Mouse (Mus musculus): ENCODE data around the gene Ptcd3. TPM values are rescaled to one million over a fixed set of nuclear protein-coding genes. Genes with fewer than 3 reads are reported as not detected.
"Not testable (repeated sequence)": the region's sequence is repeated elsewhere in the genome, so short reads cannot be mapped to it uniquely, and the experiment has no call there.

Gene Ptcd3
- total RNA-seq (2021): 10 to 100 TPM; 66.1 to 70.4 TPM

DNA sequence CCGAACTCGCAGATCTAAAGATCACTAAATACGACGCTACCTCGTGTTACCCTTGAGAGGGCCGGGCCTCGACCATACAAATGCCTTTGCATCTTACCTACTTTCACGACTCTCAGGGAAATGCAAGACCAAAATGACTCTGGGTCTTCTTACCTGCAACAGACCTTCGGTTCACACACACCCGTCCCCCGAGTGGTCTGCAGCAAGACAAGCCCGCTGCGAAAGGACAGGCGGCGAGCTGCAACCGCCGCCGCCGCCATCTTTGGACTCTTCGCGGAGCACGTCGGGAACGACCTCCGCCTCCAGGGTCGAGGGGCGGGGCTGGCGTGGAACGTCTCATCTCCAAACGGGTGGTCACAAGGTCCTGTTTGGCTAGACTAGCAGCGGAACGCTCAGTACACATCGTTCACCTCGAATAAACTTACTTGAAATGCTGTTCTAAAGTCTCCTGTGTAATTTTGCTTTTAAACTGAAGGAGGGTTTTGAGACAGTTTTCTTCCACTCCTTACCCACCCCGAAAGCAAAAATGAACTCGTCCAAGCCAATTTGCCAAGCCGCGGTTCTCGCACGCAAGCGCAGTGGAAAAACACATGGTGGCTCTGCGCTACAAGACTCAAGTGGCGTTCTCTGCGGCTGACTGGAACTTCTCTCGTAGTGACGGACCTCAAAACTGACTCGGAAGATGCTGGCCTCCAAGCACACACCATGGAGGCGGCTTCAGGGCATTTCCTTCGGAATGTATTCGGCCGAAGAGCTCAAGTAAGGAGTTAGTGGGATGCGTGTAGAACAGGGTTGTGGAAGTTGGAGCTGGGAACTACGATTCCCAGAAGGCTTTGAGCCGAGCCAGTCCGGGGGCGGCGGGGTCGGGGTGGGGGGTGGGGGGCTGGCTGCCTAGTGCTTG lies at the start of gene Ptcd3, which contains the start of gene Polr1a:
Gene Ptcd3 (minus strand): TSS at position 270 of the 901 bp plus-strand sequence.
Gene Polr1a (plus strand): TSS at position 573 of the 901 bp plus-strand sequence.
- intact Hi-C loops (cut with DNase I): no loop called here

DNA sequence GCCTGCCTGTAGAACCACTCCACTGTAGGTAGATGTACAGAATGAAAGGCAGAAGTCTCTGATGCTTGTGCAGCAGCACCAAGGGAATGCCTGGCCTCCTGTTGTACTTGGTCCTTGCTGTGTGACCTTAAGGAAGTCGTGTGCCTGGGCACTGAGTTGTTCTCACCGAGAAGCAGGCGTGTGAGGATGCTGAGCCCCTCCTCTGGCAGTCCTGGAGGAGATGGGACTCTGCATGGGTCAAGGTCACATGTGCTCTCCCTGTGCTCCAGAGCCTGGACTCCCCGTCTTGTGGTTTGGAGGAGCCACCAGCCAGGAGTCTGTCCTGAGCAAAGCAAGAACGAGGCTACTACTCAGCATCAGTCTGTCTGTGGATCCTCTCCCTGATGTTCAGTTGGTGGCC lies 42.6 kb upstream of the Ptcd3 start:
- no peak for DNase-seq (ENCODE audit: low spot score in 2 of 2)
- intact Hi-C loops (cut with DNase I): no loop called here

More for the DNA sequence above, at the start of gene Ptcd3, which contains the start of gene Polr1a:
- peak; percentile 94 for DNase-seq (ENCODE audit: low spot score in 2 of 2)

DNA sequence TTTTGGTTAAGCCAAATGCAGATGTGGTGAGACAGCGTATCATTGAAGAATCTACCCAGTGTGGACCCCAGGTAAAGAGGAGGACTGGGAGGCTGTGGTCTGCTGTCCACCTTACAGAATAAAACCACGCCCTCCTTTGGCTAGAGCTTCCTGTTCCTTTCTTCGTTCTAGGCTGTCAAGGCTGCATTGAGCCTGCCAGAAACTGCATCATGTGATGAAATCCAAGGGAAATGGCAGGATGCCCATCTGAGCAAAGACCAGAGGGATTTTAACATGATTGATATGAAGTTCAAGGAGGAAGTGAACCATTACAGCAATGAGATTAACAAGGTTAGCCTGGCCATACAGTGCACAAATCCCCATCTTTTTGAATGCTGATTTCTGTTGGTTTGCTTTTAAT lies 42.0 kb upstream of the Ptcd3 start:
- intact Hi-C loops (cut with DNase I): no loop called here
- no peak for DNase-seq (ENCODE audit: low spot score in 2 of 2)

DNA sequence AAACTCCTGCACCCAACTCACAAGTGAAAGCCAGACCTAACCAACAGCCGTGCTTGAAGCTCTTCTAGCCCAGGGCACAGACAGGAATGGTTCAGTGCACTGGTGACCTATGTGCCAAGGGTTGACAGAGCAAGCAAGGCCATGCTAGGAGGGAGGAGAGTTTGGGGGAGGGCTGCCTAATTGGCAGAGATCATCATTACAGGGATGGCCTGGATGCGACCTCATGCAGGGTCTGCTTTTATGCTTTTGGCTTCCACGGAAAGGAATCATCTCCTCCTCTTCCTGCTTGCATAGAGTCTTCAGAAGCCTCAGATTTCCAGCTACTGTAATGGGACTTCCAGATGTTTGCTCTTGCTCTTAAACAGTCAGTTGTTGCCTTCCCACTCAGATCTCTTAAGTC lies 41.2 kb upstream of the Ptcd3 start:
- intact Hi-C loops (cut with DNase I): no loop called here
- no peak for DNase-seq (ENCODE audit: low spot score in 2 of 2)

DNA sequence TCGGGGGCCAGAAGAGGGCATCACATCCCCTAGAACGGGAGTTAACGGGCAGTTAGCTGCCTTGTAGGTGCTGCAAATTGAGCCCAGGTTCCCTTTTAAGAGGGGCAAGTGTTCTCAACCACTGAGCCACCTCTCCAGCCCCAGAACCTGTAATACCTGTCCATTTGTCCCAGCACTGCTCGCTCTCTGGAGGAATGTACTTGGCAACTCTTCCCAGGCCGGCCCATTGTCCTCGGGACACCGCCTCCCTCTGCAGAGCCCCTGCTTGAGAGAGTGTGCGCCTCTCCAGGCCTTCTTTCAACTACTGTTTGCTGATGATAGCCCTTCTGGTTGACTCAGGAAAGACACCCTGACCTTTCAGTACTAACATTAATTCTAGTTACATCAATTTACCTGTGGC lies 37.6 kb upstream of the Ptcd3 start:
- no peak for DNase-seq (ENCODE audit: low spot score in 2 of 2)
- intact Hi-C loops (cut with DNase I): no loop called here

DNA sequence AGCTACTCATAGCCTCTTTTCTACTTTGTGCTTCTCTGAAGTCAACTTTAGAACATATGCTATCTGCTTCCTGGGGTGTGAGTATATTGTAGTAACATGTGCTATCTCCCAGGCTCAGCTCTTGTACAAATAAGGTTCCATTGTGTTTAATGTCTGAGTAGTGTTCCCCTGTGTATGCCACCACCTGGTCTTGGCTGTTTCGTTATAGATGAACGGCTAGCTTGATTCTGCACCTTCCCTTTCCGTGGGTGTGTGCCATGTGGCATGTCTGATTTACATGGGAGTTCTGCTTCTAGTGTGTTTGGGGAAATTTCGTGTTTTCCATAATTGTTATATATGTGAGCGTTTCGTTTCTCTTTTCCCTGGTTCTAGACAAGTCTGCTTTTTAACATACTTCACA lies 36.6 kb upstream of the Ptcd3 start:
- intact Hi-C loops (cut with DNase I): no loop called here
- DNase-seq (ENCODE audit: low spot score in 2 of 2): peak in 1 of 2 experiments; percentile 47

DNA sequence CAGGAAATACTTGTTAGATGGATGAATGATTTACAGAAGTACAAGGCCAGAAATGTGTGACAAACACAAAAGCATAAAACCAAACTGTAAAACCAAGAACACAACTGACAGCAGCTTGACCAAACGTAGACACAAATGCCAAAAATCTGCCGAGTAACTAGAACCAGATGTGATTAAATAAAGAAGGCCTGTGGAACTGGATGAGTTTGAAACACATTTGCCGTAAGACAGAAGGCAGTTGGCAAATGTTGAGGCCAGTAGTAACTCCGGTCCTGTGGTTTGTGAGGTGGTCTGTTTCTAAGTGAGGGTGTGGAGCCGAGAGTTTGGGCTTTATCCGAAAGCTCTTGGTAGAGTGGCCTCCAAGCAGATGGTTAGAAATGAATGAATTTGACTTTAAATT lies 32.4 kb upstream of the Ptcd3 start:
- no peak for DNase-seq (ENCODE audit: low spot score in 2 of 2)
- intact Hi-C loops (cut with DNase I): no loop called here

DNA sequence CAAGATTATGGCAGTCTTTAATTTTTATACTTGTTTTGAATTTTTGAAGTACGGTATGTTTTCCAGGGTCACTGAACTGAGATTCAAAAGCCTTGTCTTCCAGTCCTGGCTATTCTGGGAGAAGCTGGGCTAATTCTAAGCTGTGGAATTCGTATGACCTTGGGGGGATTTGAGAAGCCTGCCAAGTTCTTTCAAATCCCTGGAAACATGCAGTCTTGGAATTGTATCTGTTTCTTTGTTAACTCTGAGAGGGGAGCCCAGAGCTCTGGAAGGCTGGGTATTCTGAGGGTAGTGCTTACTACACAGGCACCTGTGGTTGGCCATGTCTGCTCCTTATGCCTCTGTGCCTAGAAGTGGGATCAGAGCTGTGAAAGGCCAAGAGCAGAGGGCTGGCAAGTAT lies 27.2 kb upstream of the Ptcd3 start:
- no peak for DNase-seq (ENCODE audit: low spot score in 2 of 2)
- intact Hi-C loops (cut with DNase I): no loop called here

DNA sequence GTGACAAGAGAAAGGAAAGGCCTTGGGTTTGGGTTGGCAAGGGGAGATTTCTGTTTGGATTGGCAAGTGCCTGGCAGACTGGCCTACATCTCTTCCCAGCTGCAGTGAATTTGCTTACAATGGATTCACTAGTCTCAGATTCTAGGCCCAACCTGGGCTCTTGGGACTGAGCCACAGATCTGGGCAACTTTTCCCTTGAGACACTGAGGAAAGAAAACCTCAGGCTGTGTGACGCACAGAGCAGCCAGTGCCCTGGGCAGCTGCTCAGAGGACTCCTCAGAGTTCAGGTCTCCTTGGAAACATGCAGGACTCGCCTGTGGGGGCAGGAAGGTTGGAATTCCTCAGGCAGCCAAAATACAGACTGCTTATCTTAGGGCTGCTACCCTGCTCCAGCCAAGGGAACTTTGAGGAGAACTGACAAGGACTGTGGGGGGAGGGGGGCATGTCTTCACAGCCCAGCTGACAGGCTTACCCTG lies 25.6 kb upstream of the Ptcd3 start:
- intact Hi-C loops (cut with DNase I): no loop called here
- DNase-seq (ENCODE audit: low spot score in 2 of 2): peak in 1 of 2 experiments; percentile 15

DNA sequence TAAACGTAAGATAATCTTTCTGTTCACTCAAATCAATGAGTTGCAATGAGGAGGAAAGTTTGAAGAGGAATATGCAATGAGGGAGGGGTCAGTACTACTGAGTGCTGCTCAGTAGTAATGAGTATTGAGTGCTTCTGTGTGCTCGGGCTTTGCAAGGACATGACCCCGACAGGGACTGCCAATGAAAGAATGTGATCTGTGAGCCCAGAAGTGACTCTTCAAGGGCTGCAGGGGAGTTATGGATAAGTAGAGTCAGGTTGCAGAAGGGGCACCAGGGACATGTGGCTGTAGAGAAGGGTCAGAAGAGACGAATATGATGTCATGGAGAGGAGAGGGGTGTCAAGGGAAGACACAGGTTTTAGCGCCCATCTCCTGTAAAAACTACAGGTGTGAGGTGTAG lies 23.8 kb upstream of the Ptcd3 start:
- DNase-seq (ENCODE audit: low spot score in 2 of 2): no peak
- intact Hi-C loops (cut with DNase I): no loop called here

DNA sequence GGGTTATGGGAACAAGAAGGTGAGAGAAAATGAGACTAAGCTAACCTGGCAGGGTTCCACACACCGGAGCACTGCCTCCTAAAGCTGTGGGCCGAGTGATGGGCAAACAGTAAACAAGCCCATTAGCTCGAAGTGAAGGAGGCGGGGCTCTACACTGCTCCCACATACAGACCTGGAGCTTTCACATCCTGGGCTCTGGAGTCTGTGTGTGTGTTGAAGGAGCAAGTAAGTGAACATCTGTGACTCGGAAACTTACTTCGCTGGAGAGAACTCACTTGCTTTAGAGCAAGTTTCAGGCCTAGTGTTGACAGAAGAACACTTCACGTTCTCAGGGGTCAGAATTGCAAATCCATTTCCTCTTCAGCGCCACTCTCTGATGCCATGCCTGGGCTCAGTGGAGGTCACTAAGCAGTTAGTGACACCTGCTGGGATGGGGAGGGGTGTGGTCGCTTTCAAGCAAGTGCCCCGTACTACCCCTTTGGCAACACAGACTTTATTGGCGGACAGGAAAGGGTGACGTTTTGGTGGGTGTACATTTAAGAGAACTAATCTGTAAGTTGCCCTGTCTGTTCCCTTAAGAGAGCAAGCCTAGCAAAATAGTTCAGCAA lies 22.4 kb upstream of the Ptcd3 start:
- intact Hi-C loops (cut with DNase I): no loop called here
- no peak for DNase-seq (ENCODE audit: low spot score in 2 of 2)

DNA sequence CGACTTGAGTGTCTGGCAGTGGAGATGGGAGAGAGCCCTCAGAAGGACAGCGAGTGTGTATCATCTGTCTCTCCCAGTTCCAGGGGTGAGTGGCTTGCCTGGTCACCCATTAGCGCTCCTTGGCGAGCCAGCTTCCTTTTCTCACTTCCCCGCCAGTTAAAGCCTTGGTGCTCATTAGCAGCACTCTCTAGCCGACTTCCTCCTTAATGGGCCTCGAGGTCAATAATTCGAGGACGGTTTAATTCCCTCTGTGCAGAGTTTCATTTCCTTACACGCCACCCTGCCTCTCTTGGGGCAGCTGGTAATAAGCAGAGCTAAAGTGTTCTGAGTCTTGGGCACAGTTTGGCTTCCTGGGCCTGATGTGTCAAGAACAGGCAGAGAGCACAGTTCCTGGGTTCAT lies 21.5 kb upstream of the Ptcd3 start:
- intact Hi-C loops (cut with DNase I): no loop called here
- DNase-seq (ENCODE audit: low spot score in 2 of 2): peak in 1 of 2 experiments; percentile 26

DNA sequence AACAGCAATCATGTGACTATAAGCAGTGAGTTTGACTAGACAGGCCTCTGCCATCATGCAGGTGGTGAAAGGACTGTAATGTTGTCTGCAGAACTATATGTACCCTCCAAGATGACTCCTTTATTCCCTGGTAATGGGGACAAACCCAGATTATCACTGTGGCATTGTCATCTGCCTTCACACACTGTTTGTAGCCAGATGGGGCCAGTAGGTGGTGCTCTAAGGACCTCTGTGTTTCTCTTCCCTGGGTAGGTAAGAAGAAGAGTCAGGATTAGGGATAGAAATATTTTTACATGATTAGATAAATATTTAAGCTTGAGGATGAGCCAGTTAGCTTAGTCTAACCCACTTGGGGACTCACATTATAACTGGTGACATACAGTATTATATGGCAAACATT lies 19.4 kb upstream of the Ptcd3 start:
- DNase-seq (ENCODE audit: low spot score in 2 of 2): peak; percentile 51 to 75
- intact Hi-C loops (cut with DNase I): loop anchor here (1.0 to 5.0 kb wide), 3 partner anchors 169 to 334 kb away; partner anchors contain the start of gene St3gal5

DNA sequence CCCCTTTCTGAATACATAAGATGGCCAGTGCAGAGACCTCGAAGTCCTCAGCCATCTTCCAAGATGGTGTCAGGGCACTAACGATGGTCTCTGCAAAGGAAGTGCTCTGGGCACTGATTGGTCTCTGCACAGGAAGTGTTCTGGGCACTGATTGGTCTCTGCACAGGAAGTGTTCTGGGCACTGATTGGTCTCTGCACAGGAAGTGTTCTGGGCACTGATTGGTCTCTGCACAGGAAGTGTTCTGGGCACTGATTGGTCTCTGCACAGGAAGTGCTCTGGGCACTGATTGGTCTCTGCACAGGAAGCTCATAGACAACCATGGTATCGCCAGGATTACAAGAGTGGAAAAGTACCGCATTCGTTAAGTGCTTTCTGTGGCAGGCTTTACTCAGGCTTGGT lies 16.7 kb upstream of the Ptcd3 start:
- intact Hi-C loops (cut with DNase I): loop anchor here (5.0 kb wide), 2 partner anchors 172 to 337 kb away; partner anchors contain the start of gene St3gal5
- not testable (repeated sequence) for DNase-seq (ENCODE audit: low spot score in 2 of 2)

DNA sequence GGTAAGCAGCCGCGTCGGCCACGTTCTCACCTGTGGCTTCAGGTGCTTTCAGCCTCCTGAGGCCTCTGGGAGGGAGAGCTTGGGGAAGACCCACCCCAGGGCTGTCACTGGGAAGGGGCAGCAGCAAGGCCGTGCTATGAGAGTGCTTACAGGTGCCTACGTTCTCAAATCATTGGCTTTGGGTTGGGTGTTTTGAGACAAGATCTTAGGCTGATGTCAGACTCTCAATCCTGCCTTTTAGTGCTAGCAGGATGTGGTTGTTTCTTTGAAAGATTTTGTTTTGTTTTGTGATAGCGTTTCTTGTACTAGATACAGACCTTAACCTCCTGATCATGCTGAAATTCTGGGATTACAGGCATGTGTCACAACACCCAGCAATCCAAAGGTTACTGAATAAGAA lies 12.2 kb upstream of the Ptcd3 start:
- intact Hi-C loops (cut with DNase I): no loop called here
- DNase-seq (ENCODE audit: low spot score in 2 of 2): no peak

DNA sequence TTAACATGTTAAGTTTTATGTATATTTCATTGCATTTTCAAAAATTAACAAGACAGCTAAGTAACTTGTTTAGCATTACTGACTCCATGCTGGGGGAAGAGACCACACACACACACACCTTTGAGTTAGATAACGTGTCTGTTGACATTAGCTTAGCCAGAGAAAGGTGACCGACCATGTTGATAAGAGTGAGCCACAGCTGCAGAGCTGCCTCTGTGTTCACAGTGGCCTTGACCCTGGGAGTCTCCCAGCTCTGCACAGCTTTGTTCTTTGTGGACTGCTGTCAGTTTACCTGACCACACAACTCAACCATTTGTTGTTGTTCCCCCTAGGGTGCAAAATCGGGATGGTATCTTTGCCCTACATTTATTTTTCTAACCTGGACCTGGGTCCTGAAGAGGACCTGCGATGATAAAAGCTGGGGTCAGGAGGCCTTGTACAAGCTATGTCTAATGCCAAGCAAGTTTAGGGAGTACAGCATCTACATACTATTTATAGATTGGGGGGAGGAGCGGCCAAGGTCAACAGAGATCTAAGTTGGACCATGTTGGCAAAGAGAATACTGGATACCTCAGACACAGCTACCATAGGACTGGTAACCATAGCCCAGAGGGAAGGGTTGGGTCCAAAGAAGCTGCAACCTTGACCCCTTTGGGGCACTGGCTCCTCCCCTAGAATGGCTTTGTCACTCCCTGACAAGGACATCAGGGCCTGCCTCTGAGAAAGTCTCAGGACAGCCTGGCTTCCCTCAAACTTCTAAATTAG lies 3.3 kb upstream of the Ptcd3 start:
- intact Hi-C loops (cut with DNase I): no loop called here
- no peak for DNase-seq (ENCODE audit: low spot score in 2 of 2)

DNA sequence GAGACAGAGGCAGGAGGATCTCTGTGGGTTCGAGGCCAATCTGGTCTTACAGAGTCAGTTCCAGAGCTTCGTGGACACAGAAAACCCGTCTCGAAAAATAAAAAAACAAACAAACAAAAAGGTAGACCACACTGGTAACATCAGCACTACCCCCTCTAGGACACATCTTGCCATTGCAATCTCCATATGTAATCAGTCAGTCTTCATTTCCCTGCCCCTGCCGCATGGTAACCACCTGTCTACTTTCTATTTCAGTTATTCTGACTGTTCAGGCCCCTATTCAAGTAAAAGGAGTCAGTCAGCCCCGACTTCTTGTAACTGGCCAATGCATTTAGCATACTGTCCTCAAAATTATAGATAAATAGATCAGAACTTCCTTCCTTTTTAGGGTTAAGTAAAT lies 1.3 kb upstream of the Ptcd3 start:
- no peak for DNase-seq (ENCODE audit: low spot score in 2 of 2)
- intact Hi-C loops (cut with DNase I): no loop called here

DNA sequence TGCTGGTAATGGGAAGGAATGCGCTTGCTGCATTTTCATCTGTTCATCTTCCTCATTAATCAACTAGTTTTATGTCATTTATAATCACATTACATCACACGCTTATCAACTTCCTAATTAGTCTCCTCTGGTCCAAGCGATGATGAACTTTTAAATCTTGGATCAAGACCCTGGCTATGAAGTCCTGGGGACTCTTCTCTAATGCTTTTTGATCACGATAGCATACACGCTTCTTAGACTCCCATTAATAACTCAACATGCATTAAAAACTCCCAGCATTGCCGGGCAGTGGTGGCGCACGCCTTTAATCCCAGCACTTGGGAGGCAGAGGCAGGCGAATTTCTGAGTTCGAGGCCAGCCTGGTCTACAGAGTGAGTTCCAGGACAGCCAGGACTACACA lies 834 bp upstream of the Ptcd3 start:
- DNase-seq (ENCODE audit: low spot score in 2 of 2): no peak
- intact Hi-C loops (cut with DNase I): no loop called here

DNA sequence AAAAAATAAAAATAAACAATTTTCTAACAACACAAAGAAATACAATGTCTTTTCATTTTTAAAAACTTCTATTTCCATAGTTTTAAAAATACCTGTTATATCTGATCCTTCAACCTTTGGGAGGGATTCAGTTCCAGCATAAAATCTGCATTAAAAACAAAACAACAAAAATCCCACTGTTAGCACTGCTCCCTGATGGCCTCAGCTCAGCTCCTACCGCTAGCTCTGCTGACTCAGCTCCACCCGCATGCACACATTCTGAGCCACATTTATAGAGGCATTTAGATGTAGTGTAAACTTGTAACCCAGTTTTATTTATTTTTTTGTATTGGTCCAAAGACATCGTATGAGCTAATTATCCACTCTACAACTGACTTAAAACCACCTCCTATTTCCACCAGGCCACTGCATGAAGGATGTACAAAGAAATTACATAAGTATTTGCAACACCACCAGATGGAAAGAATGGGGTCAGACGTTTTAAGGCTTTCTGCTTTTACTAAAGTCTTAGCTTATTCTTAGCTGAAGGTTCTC lies 781 bp downstream of the Ptcd3 start:
- intact Hi-C loops (cut with DNase I): no loop called here
- DNase-seq (ENCODE audit: low spot score in 2 of 2): peak in 1 of 2 experiments; percentile 13

DNA sequence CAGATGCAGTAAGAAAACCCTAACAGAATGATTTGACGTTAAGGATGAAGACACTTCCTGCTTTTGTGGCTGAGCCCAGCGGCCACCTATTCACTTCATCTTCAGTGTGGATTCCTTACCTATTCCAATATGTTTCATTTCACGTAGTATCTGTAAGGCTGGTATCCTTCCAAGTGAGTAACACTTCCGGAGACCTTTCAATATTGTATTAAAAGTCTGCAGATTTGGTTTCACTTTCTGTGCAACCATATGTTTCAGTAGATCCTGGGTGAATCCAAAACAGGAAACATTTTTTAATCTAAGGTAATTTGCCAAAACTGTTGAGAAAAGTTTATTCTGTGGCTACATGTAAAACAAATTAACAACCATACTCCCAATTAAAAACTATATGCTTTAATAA lies 15.3 kb downstream of the Ptcd3 start:
- no peak for DNase-seq (ENCODE audit: low spot score in 2 of 2)
- intact Hi-C loops (cut with DNase I): loop anchor here (10.0 kb wide), 1 partner anchor 268 kb away; no protein-coding TSS in a partner anchor
